9 mouse cellular contexts compared by ENCODE assay signal in genomic region chr19:10604534-10604933, GRCm38 (mm10). TPM values are rescaled to one million over a fixed set of nuclear protein-coding genes. Genes with fewer than 3 reads are reported as not detected.
DNase-seq lines count a peak whose midpoint lies in the region; ATAC-seq and TF ChIP-seq lines count a peak whose summit lies in the region.
"Had no signal": no experiment of that assay in that cellular context is flagged by ENCODE, and none has a peak within 500 bp of the region (broad histone marks: within the 10 kb centered on the region; RNA-seq: fewer than 3 reads in every experiment).

No protein-coding gene starts in this region.

- no peak for TF ChIP-seq EP300 in MEL (IDR thresholded peaks at IDR 0.05; ENCODE audit: low read depth in 1 of 2, low read length in 2 of 2)

- no peaks in the 10 kb centered on the region for H3K9me3 ChIP-seq in heart, embryonic 14.5 days (ENCODE audit: control insufficient read depth, low read length)
- H3K9me3 ChIP-seq in MEL (replicated peaks; ENCODE audit: insufficient read depth, low read length), result no peaks in the 10 kb centered on the region
- H3K9me3 ChIP-seq in forebrain, embryonic 15.5 days, result no peaks in the 10 kb centered on the region
- H3K9me3 ChIP-seq in midbrain, embryonic 10.5 days (replicated peaks), result no peaks in the 10 kb centered on the region

- H3K4me1 ChIP-seq in heart, embryonic 14.5 days (ENCODE audit: control insufficient read depth in 2 of 2, insufficient read depth in 2 of 2, low read length in 2 of 2), result peaks cover 16 to 39% of the 10 kb centered on the region in 2 experiments
- H3K4me1 ChIP-seq in MEL (ENCODE audit: control insufficient read depth in 1 of 2, insufficient read depth in 2 of 2, low read length in 2 of 2), result peaks cover 8 to 19% of the 10 kb centered on the region in 2 experiments
- H3K4me1 ChIP-seq in forebrain, embryonic 15.5 days, result peaks cover 36% of the 10 kb centered on the region
- peaks cover 45% of the 10 kb centered on the region for H3K4me1 ChIP-seq in midbrain, embryonic 10.5 days

- peak overlapping the region; percentile 85 to 91 for H3K27ac ChIP-seq in heart, embryonic 14.5 days (replicated peaks in 1 of 2; ENCODE audit: control insufficient read depth in 1 of 2, insufficient read depth in 1 of 2, low read depth in 2 of 2, low read length in 2 of 2)
- peak overlapping the region; percentile 84 for H3K27ac ChIP-seq in MEL (ENCODE audit: control insufficient read depth, low read depth, low read length)
- H3K27ac ChIP-seq in forebrain, embryonic 15.5 days (replicated peaks), result peak overlapping the region; percentile 95
- peak overlapping the region; percentile 95 for H3K27ac ChIP-seq in midbrain, embryonic 10.5 days (replicated peaks)

- no peaks in the 10 kb centered on the region for H3K27me3 ChIP-seq in heart, embryonic 14.5 days (ENCODE audit: control insufficient read depth, insufficient read depth, low read length)
- no peaks in the 10 kb centered on the region for H3K27me3 ChIP-seq in MEL (ENCODE audit: control insufficient read depth in 1 of 2, insufficient read depth in 2 of 2, low read length in 2 of 2)
- H3K27me3 ChIP-seq in forebrain, embryonic 15.5 days, result no peaks in the 10 kb centered on the region
- no peaks in the 10 kb centered on the region for H3K27me3 ChIP-seq in midbrain, embryonic 10.5 days (ENCODE audit: low read depth, poor library complexity, severe bottlenecking)

- no peak for DNase-seq in heart, adult 18-20 months
- peak; percentile 62 for DNase-seq in MEL (ENCODE audit: low read depth, low spot score)
- DNase-seq in midbrain, embryonic 10.5 days (ENCODE audit: low spot score), result no peak
- DNase-seq in adrenal gland, postnatal 25 days, result no peak
- DNase-seq in right cerebral cortex, adult 18-20 months, result no peak
- no peak for DNase-seq in right cerebral cortex, postnatal 10 days (ENCODE audit: low spot score in 2 of 2)

- TF ChIP-seq POLR2A in MEL (IDR thresholded peaks at IDR 0.05; ENCODE audit: control insufficient read depth in 1 of 2, insufficient read depth in 1 of 2, low read depth in 1 of 2, low read length in 2 of 2, poor library complexity in 1 of 2), result no peak

- no peak for TF ChIP-seq RAD21 in MEL (IDR thresholded peaks at IDR 0.05; ENCODE audit: low read depth, low read length)

- peaks cover 30% of the 10 kb centered on the region for H3K36me3 ChIP-seq in heart, embryonic 14.5 days (ENCODE audit: control insufficient read depth, insufficient read depth, low read length)
- H3K36me3 ChIP-seq in MEL (ENCODE audit: control insufficient read depth in 1 of 2, insufficient read depth in 2 of 2, low read length in 2 of 2), result peaks cover 17 to 22% of the 10 kb centered on the region in 2 experiments
- H3K36me3 ChIP-seq in forebrain, embryonic 15.5 days, result peaks cover 19% of the 10 kb centered on the region
- H3K36me3 ChIP-seq in midbrain, embryonic 10.5 days, result peaks cover 39% of the 10 kb centered on the region

- H3K79me2 ChIP-seq in MEL (ENCODE audit: control insufficient read depth, insufficient read depth, low read length, poor library complexity), result peaks cover 33% of the 10 kb centered on the region

- peak overlapping the region; percentile 58 to 83 for H3K4me3 ChIP-seq in heart, embryonic 14.5 days (ENCODE audit: control insufficient read depth in 1 of 2, insufficient read depth in 1 of 2, low read depth in 1 of 2, low read length in 2 of 2)
- peak overlapping the region; percentile 70 for H3K4me3 ChIP-seq in MEL (ENCODE audit: control insufficient read depth in 1 of 2, insufficient read depth in 1 of 2, low read depth in 2 of 2, low read length in 2 of 2)
- peak overlapping the region; percentile 80 for H3K4me3 ChIP-seq in forebrain, embryonic 15.5 days
- peak overlapping the region; percentile 82 for H3K4me3 ChIP-seq in midbrain, embryonic 10.5 days

- peak overlapping the region; percentile 81 for H3K4me2 ChIP-seq in heart, embryonic 14.5 days (ENCODE audit: low read length)
- H3K4me2 ChIP-seq in forebrain, embryonic 15.5 days (replicated peaks), result peak overlapping the region; percentile 76

- TF ChIP-seq CTCF in MEL (IDR thresholded peaks at IDR 0.05 in 2 of 3, conservative IDR thresholded peaks at IDR 0.05 in 1 of 3; ENCODE audit: control insufficient read depth in 1 of 3, insufficient read depth in 1 of 3, low read depth in 2 of 3, low read length in 3 of 3, poor library complexity in 1 of 3, severe bottlenecking in 1 of 3), result no peak

- no peak for ATAC-seq in heart, embryonic 14.5 days (ENCODE audit: insufficient number of reproducible peaks, insufficient read depth, low FRiP score, low read depth)
- no peak for ATAC-seq in forebrain, embryonic 15.5 days (replicated peaks)

- 48% methylated on average over 3 of the region's 3 CpGs for WGBS in heart, embryonic 14.5 days
- 49% methylated on average over 3 of the region's 3 CpGs for WGBS in forebrain, embryonic 15.5 days
- 62% methylated on average over 3 of the region's 3 CpGs for WGBS in midbrain, embryonic 10.5 days

- peak overlapping the region; percentile 94 for H3K9ac ChIP-seq in heart, embryonic 14.5 days (ENCODE audit: low read length)
- peak overlapping the region; percentile 85 for H3K9ac ChIP-seq in MEL (ENCODE audit: control insufficient read depth, low read depth, low read length, poor library complexity, severe bottlenecking)
- H3K9ac ChIP-seq in forebrain, embryonic 15.5 days (replicated peaks), result peak overlapping the region; percentile 96

TF ChIP-seq in MEL, 35 proteins besides CTCF, POLR2A, EP300 and RAD21 (continues in another document):
- TF ChIP-seq CHD2 (IDR thresholded peaks at IDR 0.05; ENCODE audit: low read length) (no peak), NELFE (IDR thresholded peaks at IDR 0.05; ENCODE audit: low read depth, low read length) (no peak), MYC (IDR thresholded peaks at IDR 0.05; ENCODE audit: low read depth, low read length) (no peak; the same call in 1 of the 2 replicates), CHD1 (IDR thresholded peaks at IDR 0.05; ENCODE audit: low read depth, low read length) (0 out of 2 replicates have a peak, but pooled peaks have one; percentile 78), TCF12 (IDR thresholded peaks at IDR 0.05; ENCODE audit: low read depth, low read length) (no peak), ZC3H11A (IDR thresholded peaks at IDR 0.05; ENCODE audit: low read depth, low read length) (no peak), MEF2A (IDR thresholded peaks at IDR 0.05; ENCODE audit: extremely low read depth, insufficient replicate concordance, low read depth, low read length, poor library complexity, severe bottlenecking) (no peak), UBTF (IDR thresholded peaks at IDR 0.05; ENCODE audit: borderline replicate concordance, insufficient read depth, low read depth, low read length) (no peak)

RNA-seq across cellular contexts. Expression of gene Ddb1, which starts 0.6 kb away (rescaled TPM):
- polyA plus RNA-seq in heart, embryonic 14.5 days (2014; fragmentation: Nextera tagmentation; extraction: Ambion mirVana), result 251 and 258 TPM in 2 replicates
- 100 to 1,000 TPM; 135 to 160 TPM for total RNA-seq in heart, adult 18-20 months (2021)
- total RNA-seq in MEL (2012; rRNA removed), result 363 and 365 TPM in 2 replicates
- 100 to 1,000 TPM; 116 to 459 TPM for polyA plus RNA-seq in MEL (2012; ENCODE audit: insufficient read depth in 1 of 2, insufficient read length in 2 of 2, low read depth in 1 of 2, low replicate concordance in 2 of 2, missing spikeins in 1 of 2)
- 264 and 270 TPM in 2 replicates for polyA plus RNA-seq in forebrain, embryonic 15.5 days (2015; fragmentation: Nextera tagmentation; extraction: Ambion mirVana)
- polyA plus RNA-seq in midbrain, embryonic 10.5 days (2016; fragmentation: Nextera tagmentation; extraction: Ambion mirVana), result 463 and 501 TPM in 2 replicates
- 305 and 314 TPM in 2 replicates for total RNA-seq in adrenal gland, postnatal 25 days (2021)

RNA-seq across cellular contexts. Expression of gene Tkfc, which starts 0.9 kb away (rescaled TPM):
- 8.6 and 11.2 TPM in 2 replicates for polyA plus RNA-seq in heart, embryonic 14.5 days (2014; fragmentation: Nextera tagmentation; extraction: Ambion mirVana)
- 1 to 10 TPM; 9.6 to 9.7 TPM for total RNA-seq in heart, adult 18-20 months (2021)
- 3.6 and 3.7 TPM in 2 replicates for total RNA-seq in MEL (2012; rRNA removed)
- 10 to 100 TPM in 1 of 2 experiments, not detected in 1; 12.8 TPM for polyA plus RNA-seq in MEL (2012; ENCODE audit: insufficient read depth in 1 of 2, insufficient read length in 2 of 2, low read depth in 1 of 2, low replicate concordance in 2 of 2, missing spikeins in 1 of 2)
- 23.8 and 24.0 TPM in 2 replicates for polyA plus RNA-seq in forebrain, embryonic 15.5 days (2015; fragmentation: Nextera tagmentation; extraction: Ambion mirVana)
- polyA plus RNA-seq in midbrain, embryonic 10.5 days (2016; fragmentation: Nextera tagmentation; extraction: Ambion mirVana), result 24.0 and 25.7 TPM in 2 replicates
- 18.0 and 21.7 TPM in 2 replicates for total RNA-seq in adrenal gland, postnatal 25 days (2021)

RNA-seq across cellular contexts. Expression of gene Tmem138, which starts 27.4 kb away (rescaled TPM):
- 26.5 and 27.6 TPM in 2 replicates for polyA plus RNA-seq in heart, embryonic 14.5 days (2014; fragmentation: Nextera tagmentation; extraction: Ambion mirVana)
- 1 to 10 TPM; 1.4 to 2.1 TPM for total RNA-seq in heart, adult 18-20 months (2021)
- 10.8 and 11.9 TPM in 2 replicates for total RNA-seq in MEL (2012; rRNA removed)
- polyA plus RNA-seq in MEL (2012; ENCODE audit: insufficient read depth in 1 of 2, insufficient read length in 2 of 2, low read depth in 1 of 2, low replicate concordance in 2 of 2, missing spikeins in 1 of 2), result 10 to 100 TPM in 1 of 2 experiments, not detected in 1; 25.2 TPM
- polyA plus RNA-seq in forebrain, embryonic 15.5 days (2015; fragmentation: Nextera tagmentation; extraction: Ambion mirVana), result 39.0 and 40.5 TPM in 2 replicates
- polyA plus RNA-seq in midbrain, embryonic 10.5 days (2016; fragmentation: Nextera tagmentation; extraction: Ambion mirVana), result 67.4 and 68.5 TPM in 2 replicates
- total RNA-seq in adrenal gland, postnatal 25 days (2021), result 8.4 and 13.2 TPM in 2 replicates

RNA-seq across cellular contexts. Expression of gene Cyb561a3, which starts 27.6 kb away (rescaled TPM):
- polyA plus RNA-seq in heart, embryonic 14.5 days (2014; fragmentation: Nextera tagmentation; extraction: Ambion mirVana), result 19.2 and 19.9 TPM in 2 replicates
- total RNA-seq in heart, adult 18-20 months (2021), result 10 to 100 TPM; 12.3 to 14.2 TPM
- 7.6 and 9.0 TPM in 2 replicates for total RNA-seq in MEL (2012; rRNA removed)
- 10 to 100 TPM in 1 of 2 experiments, not detected in 1; 14.3 TPM for polyA plus RNA-seq in MEL (2012; ENCODE audit: insufficient read depth in 1 of 2, insufficient read length in 2 of 2, low read depth in 1 of 2, low replicate concordance in 2 of 2, missing spikeins in 1 of 2)
- 18.8 and 21.3 TPM in 2 replicates for polyA plus RNA-seq in forebrain, embryonic 15.5 days (2015; fragmentation: Nextera tagmentation; extraction: Ambion mirVana)
- polyA plus RNA-seq in midbrain, embryonic 10.5 days (2016; fragmentation: Nextera tagmentation; extraction: Ambion mirVana), result 15.2 and 15.3 TPM in 2 replicates
- 18.4 and 25.3 TPM in 2 replicates for total RNA-seq in adrenal gland, postnatal 25 days (2021)

RNA-seq across cellular contexts. Expression of gene Vwce, which starts 29.5 kb away (rescaled TPM):
- polyA plus RNA-seq in heart, embryonic 14.5 days (2014; fragmentation: Nextera tagmentation; extraction: Ambion mirVana), result 0.36 and 0.51 TPM in 2 replicates
- under 1 TPM in 1 of 2 experiments, not detected in 1; 0.31 TPM for total RNA-seq in heart, adult 18-20 months (2021)
- 0.04 and 0.23 TPM in 2 replicates for total RNA-seq in MEL (2012; rRNA removed)
- 100 to 1,000 TPM in 1 of 2 experiments, 1 to 10 TPM in 1; 1.8 to 666 TPM for polyA plus RNA-seq in MEL (2012; ENCODE audit: insufficient read depth in 1 of 2, insufficient read length in 2 of 2, low read depth in 1 of 2, low replicate concordance in 2 of 2, missing spikeins in 1 of 2)
- polyA plus RNA-seq in forebrain, embryonic 15.5 days (2015; fragmentation: Nextera tagmentation; extraction: Ambion mirVana), result 0.38 and 0.39 TPM in 2 replicates
- polyA plus RNA-seq in midbrain, embryonic 10.5 days (2016; fragmentation: Nextera tagmentation; extraction: Ambion mirVana), result 0.65 and 0.95 TPM in 2 replicates
- total RNA-seq in adrenal gland, postnatal 25 days (2021), result 0.43 and 1.4 TPM in 2 replicates
- total RNA-seq: neutrophil, adult 5-6 weeks had no signal
